Mouse (Mus musculus) skeletal muscle tissue, postnatal 0 days (tissue): Measurements from ENCODE around the gene Shox2. TPM values are rescaled to one million over a fixed set of nuclear protein-coding genes. Genes with fewer than 3 reads are reported as not detected.

ENCODE experiments used
- polyA plus RNA-seq: library from polyadenylated mRNA; unstranded; fragments of >200 nt; fragmentation: Nextera tagmentation; extraction: Ambion mirVana; gene quantifications from 2 replicates; pipeline ENCODE4 v1.2.1, GENCODE M21; 2015

Shox2 gene
- polyA plus RNA-seq, result 17.4 and 21.1 TPM in 2 replicates

GRCm38 (mm10) chr3:66981706-66982105, at the start of gene Shox2:
Shox2 (minus strand) TSS chr3:66981771.

GRCm38 (mm10) chr3:66981101-66981661, 390 bp downstream of the Shox2 start, which contains the start of gene Rsrc1:
Rsrc1 (plus strand) TSS chr3:66981390.

Other genes starting within 250 kb of the Shox2 start
- 15.7 and 23.4 TPM in 2 replicates for gene Rsrc1, start 381 bp downstream of the Shox2 start, polyA plus RNA-seq